Mouse (Mus musculus) adrenal gland, postnatal 25 days (tissue): ENCODE data around the gene Prm1. TPM values are rescaled to one million over a fixed set of nuclear protein-coding genes. Genes with fewer than 3 reads are reported as not detected.
"Not testable (repeated sequence)": the region's sequence is repeated elsewhere in the genome, so short reads cannot be mapped to it uniquely, and the experiment has no call there.

Source experiments
- DNase-seq: peaks from one replicate; pipeline ENCODE4 v3.0.0; 2021; ENCODE audit warnings: mixed read lengths
- long read RNA-seq: library from polyadenylated mRNA; stranded (forward); transcript quantifications from one replicate; pipeline ENCODE4 v2.0.0, GENCODE M21; 2021
- total RNA-seq: library from RNA; stranded (reverse); gene quantifications from 2 replicates; pipeline ENCODE4 v1.2.3, GENCODE M21; 2021

Prm1 gene
- not detected in 2 replicates for total RNA-seq
- long read RNA-seq = 0 reads

DNA sequence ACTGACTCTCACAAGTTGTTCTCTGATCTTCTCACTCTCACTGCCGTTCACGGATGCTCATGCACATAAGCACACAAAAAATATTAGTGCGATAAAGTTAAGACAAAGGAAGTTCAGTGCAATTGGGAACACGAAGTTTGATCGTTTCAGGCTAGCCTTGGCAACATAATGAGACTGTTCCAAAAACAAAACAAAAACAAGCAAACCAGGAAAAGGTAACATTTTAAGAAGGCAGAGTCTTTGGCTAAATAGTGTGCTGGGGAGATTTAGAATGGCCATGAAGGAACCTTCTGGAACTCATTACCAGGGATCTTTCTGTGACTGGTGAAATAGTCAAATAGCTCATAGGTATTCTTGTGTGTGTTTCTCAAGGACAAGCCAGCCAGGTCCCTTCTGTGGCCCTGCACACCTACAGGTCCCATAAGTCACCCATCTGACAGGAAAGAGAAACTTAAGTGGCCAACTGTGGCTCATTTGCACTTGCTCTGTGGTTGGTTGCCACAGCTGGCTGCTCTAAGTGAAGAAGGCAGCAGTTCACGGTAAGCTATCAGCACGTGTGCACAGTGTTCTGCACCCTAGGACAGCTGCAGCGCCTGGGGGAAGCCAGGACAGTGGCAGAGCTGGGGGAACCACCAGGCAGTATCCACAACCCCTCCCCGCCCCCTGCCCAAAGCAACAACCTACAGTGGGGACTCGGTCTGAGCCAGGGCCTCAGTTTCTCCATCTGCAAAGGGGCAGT, at the start of gene Prm1:
TSS of gene Prm1 (minus strand) at position 51 of the 739 bp plus-strand sequence.
- no peak for DNase-seq

DNA sequence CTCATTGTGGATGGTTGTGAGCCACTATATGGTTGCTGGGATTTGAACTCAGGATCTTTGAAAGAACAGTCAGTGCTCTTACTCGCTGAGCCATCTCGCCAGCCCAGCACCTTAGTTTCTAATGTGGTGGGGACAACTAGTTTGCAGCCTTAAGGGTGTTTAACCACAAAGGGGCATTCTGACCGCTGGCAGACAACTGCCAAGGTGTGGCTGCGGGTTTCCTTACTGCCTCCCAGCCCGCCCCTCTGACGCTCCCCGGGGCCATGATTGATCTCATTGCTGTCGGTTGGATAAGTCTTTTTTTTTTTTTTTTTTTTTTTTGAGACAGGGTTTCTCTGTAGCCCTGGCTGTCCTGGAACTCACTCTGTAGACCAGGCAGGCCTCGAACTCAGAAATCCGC, 46.6 kb upstream of the Prm1 start:
- DNase-seq = not testable (repeated sequence)

DNA sequence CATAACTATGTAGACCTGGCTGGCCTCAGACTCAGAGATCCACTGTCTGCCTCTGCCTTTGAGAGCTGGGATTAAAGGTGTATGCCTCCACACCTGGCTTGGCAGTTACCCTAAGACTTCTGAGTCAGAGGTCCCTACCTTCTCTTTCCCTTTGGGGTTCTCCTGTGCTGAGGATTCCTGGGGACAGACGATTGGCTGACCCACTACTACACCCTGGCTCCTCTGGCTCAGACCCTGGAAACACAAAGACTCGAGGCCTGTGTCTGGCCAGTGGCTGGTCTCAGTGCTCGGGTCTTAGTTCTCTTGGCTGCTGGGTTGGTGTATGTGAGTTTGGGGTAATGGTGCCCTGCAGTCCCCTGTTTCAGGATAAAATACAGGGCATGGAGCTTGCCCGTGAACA, 45.3 kb upstream of the Prm1 start:
- DNase-seq = no peak

DNA sequence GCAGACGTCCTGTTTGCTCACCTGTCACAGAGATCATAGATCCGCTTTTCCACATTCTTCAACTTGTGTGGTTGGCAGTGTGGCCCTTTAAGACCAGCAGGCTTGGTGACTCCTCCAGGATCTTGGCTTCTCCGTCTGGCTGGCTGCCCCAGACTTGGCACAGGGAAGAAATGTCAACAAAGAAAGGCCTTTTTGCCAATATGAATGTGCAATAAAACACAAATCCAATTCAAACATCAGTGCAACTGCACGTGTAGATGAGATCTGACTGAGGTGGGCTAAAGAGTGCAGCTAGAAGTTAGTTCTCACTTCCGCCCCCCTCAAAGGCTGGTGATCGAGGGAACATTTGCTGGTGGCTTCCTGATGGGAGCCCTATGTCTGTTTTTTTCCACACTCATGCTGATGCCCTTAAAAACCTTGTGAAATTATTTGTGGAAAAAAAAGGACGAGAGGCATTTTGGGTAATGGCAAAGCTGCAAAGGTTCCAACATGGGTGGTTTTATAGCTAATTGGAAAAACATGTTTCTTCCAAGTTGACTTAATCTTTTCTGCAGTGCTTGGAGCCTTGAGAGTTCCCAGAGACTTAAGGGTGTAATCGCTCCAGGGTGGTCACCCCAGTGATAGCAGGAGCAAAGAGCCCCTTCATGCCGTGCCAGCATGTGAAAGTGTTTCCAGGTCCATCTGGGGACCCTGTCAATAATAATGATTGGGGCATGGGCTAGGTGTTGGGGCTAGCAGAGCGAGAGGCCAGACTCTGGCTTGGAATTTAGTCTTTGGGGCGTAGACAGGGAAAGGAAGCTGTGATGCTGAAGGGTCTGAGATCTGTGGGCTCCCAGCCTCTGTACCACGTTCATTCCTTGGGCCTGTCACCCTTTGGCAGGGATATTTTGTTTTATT, 44.6 kb upstream of the Prm1 start:
- peak; percentile 81 for DNase-seq

DNA sequence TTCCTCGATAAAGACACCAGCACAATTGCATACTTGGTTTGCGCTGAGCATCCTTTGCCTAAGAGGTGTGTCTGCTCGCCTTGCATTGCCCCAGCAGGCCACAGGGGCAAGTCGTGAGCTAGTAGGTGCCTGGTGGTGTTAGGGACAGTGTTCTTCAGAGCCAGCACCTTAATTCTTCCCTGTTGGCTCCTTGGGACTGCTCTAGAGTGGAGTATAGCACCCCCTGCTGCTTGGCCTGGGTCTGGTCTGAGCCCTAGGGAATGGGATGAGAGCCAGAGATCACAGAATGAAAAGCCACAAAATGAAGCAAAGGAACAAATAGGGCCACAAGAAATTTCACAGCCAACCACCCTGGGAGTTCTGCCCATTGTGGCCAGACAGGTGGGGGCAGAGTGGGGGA, 40.9 kb upstream of the Prm1 start:
- DNase-seq = peak; percentile 70

DNA sequence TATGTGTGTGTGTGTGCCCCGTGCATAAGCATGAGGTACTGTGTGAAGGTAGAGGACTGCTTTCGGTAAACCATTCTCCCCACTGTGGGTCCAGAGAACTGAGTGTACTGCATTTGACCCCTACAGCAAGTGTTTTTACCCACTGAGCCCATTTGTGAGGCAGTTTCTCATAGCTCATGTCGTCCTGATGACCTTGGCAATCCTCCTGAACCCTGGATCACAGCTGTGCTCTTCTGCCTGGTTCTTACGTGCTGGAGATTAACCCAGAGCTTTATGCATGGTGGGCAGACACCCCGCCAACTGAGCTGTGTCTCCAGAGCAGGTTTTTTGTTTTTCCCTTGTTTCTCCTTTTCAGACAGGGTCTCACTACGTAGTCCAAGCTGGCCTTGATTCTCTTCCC, 40.3 kb upstream of the Prm1 start:
- no peak for DNase-seq

DNA sequence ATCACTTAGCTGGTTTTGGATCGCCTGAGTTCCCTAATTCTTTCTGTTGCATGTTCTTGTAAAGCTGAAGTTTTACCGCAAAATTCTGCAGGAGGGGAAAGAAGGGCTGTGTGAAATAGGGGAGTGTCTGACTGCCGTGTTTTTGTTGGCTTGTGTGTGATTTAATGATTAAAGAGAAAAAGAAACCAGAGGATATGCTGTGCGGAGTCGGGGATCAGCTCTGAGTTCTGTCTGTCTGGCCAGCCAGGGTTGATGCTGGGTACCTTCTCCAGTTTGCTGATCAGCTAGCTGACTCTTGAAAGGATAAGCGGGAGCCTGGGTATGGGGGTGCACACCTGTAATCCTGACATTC, 38.7 kb upstream of the Prm1 start:
- no peak for DNase-seq

DNA sequence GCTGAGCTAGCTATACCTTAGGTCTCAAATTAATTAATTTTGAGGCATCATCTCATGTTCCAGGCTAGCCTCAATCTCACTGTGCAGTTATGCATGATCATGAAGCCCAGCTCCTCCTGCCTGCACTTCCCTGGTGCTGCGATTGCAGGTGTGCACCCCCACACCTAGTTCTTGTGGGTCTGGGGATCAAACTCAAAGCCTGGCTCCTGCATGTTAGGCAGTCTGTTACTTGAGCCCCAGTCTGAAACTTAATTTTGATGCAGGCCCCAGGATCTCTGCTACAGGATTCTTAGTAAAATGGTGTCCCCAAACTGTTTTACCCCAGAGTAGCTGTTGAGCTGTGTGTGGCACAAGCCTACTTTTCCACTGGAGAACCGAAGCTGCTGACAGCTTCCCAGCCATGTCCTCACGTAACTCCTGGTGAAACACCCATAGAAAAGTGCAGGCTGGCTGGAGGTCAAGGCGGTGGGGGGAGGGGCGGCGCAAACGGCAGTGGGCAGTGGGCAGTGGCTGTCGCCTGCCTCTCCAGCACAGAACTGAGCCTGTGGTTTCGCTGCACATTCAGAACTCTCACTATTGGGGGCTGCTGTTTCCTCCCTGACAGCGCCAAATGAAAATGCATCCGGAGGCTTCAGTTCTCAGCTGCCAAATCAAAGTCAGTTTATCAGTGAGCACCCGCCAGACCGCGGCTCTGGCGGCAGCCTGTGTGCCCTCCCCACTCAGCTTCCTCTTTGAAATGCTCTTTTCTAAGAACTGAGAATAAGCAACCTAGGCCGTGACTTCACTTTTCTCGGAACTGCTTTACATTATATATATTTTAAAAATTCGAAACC, 38.1 kb upstream of the Prm1 start:
- peak; percentile 50 for DNase-seq

DNA sequence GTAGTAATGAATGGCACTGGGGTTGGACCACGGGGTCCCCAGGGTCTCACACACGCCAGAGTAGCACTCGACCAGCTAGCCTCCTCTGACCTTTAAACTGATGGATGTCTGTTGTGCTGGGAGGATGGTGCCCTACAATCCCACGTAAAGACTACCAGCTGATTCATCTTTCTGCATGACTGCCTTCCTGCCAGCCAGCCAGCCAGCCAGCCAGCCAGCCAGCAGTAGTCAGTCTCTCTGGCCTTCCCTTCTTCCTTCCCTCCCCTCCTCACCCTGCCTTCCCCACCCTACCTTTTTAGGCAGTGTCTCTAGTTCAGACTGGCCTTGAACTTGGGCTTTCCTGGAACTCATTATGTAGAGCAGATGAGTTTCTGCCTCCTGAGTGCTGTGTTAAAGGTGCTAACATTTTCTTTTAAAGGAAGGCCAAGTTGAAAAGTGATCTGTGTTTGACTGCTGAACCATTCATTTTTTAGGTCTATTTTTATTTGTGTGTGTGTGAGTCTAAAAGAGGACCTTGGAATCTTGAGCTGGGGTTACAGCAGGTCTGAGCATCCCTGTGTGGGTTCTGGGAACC, 36.7 kb upstream of the Prm1 start:
- DNase-seq = peak; percentile 35

DNA sequence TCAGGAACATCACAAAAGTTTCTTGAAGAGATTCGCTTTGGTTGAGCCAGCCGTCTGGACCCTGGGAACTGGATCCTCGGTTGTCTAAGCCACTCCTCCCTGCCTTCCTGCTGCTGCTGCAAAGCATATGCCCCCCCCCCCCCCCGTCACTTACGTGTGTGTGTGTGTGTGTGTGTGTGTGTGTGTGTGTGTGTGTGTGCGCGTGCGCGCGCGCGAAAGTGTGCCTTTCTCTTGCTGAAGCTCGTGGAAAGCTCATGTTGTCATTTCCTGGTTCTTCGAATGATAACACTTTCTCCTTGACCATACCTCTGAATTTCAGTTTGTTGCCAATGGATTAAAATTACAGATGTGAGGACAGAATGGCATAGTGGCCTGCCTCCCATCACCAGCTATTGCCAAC, 34.4 kb upstream of the Prm1 start:
- DNase-seq = no peak

DNA sequence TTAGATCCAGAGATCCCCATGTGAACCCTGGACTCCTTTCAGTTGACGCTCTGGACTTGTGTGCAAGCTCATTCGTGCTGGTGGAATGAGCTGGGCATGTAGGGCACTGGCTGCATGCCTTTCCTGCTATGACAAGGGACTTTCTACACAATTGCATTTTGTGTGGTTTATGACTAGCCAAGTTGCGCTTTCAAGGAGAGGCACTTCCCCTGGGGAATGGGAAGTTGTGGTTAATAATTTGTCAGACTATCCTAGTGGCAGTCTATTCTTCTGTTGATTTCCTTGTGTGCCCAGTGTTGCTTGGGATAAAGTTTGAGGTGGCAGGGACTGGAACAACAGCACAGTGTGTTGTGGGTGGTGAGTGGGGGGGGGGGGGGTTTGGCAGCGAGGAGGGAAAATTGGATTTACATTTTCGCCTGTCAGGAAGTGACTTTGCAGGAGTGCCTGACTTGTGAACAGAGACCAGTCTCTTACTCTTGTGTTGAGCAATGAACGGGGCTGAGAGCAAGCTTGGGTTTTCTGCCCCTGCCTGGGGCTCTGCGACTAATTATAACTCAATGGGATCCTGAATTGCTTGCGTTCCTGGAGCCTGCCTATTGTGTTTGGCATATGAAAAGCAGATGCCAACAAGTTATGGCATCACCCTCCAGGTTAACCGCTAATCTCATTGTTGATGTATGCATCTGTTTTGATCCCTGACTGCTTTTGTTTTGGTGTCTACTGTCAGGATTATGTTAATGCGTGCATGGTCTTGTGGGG, 33.0 kb upstream of the Prm1 start:
- no peak for DNase-seq

DNA sequence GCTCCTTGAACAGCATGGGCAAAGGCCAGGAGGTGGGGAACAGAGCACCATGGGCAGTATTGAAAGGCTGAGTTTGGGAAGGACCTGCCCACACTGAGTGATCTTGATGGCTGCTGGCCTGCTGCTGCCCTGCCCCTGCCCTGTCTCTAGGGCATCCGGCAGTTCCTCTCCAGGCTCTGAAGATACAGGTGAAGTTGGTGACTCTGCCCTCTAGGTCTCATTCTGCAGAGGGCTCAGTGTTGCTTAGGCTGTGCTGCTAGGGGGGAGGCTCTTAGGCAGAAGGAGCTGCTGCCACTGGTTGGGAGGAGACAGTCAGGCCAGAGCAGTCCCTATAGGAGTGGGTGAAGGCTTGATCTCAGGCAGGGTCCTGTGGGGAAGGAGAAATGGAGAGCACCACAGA, 32.3 kb upstream of the Prm1 start:
- no peak for DNase-seq

DNA sequence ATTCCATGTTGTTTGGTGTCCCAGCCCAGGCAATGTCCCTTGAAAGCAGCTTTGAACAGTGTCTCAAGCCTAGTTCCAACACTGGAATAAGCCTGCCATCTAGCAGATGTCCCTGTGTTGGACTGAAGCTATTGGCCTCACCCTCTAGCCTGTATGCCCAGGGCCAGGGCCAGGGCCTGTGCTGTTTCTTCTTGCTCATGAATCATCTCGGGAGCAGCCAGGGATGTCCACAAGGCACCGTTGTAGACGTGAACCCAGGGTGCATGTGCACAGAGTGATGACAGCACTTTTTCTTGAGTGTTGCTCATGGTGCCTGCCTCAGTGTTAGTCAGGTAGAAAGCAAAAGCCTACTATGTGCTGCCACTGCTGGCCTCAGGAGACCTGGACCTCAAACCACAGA, 31.6 kb upstream of the Prm1 start:
- no peak for DNase-seq

DNA sequence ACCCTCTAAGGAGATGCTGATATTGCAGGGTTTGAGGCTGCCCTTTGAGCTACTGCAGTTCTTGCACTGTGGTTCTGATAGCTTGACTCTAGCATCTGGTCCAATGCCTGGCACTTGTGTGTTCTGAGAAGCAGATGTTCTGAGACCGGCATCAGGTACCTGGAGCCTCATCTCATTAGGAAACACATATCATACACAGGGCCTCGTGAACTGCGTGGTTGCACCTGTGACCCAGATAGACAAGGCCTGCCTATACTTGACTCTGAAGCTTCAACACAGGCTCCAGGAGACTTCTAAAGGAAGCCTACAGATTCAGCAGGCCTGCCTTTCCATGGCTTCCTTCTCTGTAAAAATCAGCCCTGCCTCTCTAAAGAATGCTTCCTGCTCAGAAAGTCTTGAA, 30.7 kb upstream of the Prm1 start:
- no peak for DNase-seq

DNA sequence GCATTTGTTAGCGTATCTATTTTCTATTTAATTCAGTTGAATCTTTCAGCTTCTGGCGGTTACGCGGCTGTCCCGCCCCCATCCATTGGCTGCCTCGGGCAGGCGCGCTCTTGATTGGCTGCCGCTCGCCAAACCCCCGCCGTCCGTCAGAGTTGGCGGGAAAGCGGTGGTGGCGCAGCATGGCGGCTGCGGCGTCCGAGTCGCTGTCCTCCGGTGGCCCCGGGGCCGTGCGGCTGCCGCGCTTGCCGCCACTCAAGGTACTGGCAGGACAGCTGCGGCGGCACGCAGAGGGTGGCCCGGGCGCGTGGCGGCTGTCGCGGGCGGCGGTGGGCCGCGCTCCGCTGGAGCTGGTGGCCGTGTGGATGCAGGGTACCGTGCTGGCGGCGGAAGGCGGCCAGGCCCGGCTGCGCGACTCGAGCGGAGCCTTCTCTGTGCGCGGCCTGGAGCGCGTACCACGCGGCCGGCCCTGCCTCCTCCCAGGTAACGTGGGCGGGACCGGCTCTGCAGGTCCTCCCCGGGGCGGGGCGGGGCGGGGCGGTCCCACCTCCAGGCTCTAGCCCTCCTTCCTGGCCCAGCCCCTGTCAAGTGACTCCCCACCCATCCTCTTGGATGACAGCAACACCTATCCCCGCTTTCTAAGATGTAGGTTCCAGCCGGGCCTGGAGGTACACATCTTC, 29.4 kb upstream of the Prm1 start, which contains the start of gene Rmi2:
TSS of gene Rmi2 (plus strand) at position 149 of the 677 bp plus-strand sequence.
- peak; percentile 90 for DNase-seq

DNA sequence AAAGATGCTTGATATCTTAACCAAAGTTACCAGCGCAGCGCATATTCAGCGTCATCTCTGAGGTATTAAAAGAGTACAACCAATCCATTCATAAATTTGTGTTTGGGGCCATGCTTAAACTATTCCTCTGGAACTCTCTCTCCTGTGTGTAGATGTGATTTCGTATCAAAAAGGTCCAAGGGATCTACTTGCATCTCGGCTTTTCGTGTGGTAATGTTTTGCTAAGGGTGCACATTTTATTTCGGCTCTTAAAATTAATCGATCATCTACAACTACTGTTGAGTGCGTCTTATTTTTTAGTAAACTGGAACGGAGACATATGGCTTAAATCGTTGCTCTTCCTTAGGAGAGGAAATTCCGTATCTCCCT, 28.9 kb upstream of the Prm1 start:
- DNase-seq = no peak

DNA sequence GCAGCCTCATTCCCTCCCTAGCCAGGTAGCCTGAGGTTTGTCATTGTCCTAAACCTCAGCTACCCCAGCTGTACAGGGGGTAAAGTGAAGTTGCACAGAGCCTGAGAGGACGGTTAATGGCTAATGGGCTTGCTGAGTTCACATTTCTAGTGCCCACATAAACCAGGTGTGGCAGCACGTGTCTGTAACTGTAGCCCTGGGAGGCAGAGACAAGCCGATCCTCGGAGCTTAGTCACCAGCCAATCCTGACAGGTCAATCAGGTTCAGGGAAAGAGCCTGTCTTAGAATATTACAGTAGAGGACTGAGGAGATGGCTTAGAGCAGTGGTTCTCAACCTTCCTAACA, 22.8 kb upstream of the Prm1 start:
- DNase-seq = no peak

DNA sequence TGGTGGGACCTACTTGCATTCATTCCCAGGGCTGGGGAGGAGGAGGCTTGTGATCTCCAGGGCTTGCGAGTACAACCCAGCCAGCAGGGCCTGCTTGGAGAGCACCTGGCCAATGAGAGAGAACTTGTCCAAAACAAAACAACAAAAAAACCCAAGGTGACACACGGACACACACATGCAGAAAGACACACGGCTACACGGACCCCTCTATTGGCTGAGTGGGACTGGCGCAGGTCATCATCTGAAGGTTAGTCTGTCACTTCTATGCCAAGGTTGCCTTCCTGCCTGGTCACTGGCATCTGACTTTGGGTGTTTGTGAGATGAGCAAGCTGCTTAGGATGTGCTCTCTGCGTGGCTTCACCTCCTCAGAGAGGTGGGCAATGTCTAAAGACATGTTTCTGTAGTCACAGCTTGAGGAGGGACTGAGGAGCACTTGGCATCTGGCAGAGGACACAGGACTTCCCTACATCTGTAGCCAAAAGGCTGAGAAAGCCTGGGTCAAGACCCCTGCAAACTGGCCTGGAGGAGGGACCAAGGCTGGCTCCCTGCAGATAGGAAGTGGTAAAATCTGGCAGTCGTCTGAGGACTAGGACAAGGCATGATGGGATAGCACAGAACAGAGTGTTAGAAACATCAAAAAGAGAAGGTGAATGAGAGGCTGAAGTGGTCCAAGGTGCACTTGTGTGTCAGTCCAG, 22.3 kb upstream of the Prm1 start:
- no peak for DNase-seq

DNA sequence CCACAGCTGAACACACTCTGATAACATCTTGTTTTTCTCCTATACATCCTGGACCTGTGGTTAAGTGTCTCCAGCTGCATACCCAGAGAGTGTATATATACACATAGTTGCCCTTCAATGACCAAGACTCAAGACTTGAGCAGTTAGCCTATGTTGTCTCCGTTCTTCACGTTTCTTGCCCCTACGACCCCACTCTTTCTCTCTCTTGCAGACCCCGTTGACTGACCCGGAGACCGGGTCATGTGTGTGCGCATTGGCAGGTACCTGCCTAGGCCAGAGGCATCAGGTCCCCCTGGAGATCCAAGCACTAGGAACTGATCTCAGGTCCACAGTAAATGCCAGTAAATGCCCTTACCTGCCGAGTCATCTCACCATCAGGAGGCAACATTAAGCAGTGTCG, 21.6 kb upstream of the Prm1 start:
- no peak for DNase-seq

DNA sequence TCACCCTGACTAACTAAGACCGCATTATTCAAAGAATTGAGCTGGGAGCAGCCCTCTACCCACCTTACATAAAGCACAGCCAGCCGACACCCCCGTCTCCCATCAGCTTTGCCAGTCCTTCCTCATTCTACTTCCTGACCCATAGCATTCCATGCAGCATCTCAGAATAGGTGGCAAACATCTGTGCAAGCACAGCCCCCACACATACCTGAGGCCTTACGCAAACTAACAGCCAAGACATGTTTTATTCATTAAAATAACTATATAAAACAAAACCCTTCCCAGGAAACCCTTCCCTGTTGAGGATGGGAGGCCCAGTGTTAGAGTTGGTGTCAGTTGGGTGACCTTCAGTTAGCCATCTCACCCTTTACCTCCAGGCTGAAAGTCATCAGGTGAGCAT, 20.2 kb upstream of the Prm1 start:
- DNase-seq = no peak

DNA sequence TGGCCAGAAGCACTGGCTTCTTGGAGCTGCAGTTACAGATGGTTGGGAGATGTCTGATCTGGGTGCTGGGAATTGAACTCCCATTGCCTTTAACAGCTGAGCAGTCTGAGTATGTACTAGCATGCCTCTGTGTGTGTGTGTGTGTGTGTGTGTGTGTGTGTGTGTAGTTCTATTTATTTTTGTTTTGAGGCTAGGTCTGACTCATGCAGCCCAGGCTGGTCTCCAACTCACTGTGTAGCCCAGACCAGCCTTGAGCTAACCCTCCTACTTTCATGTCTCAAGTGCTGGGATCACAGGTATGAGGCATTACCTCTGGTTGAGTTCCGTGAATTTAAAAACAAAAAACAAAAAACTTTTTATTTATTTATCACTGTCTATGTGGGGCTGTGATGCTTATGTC, 18.9 kb upstream of the Prm1 start:
- DNase-seq = no peak
